Mouse (Mus musculus) forebrain, embryonic 13.5 days (tissue): ENCODE data around the gene Fkbp15. TPM values are rescaled to one million over a fixed set of nuclear protein-coding genes. Genes with fewer than 3 reads are reported as not detected.

Experiments
- ATAC-seq: fragments of 200-750 bp; cut with Nextera tagmentation; 2 replicates; pipeline ENCODE4 v1.8.0; 2017
- H3K27ac ChIP-seq: fragments of 300-500 bp; sonication (generic); 2 replicates; pipeline ENCODE4 v1.5.1; 2015; ENCODE audit warnings: inconsistent platforms, mild to moderate bottlenecking, moderate library complexity
- H3K27me3 ChIP-seq: fragments of 300-500 bp; sonication (generic); 2 replicates; pipeline ENCODE4 v1.6.1; 2015; ENCODE audit warnings: mild to moderate bottlenecking, inconsistent platforms
- H3K36me3 ChIP-seq: fragments of 300-500 bp; sonication (generic); 2 replicates; pipeline ENCODE4 v1.6.1; 2015; ENCODE audit warnings: mild to moderate bottlenecking, inconsistent platforms; ENCODE audit not compliant: poor library complexity, severe bottlenecking
- H3K4me1 ChIP-seq: fragments of 300-500 bp; sonication (generic); 2 replicates; pipeline ENCODE4 v1.6.1; 2015; ENCODE audit warnings: inconsistent platforms
- H3K4me2 ChIP-seq: fragments of 300-500 bp; sonication (generic); 2 replicates; pipeline ENCODE4 v1.6.1; 2015; ENCODE audit warnings: inconsistent platforms, mild to moderate bottlenecking, moderate library complexity
- H3K4me3 ChIP-seq: fragments of 300-500 bp; sonication (generic); 2 replicates; pipeline ENCODE4 v1.5.1; 2015; ENCODE audit warnings: mild to moderate bottlenecking, inconsistent platforms
- H3K9ac ChIP-seq: fragments of 300-500 bp; sonication (generic); 2 replicates; pipeline ENCODE4 v1.6.1; 2015; ENCODE audit warnings: mild to moderate bottlenecking, inconsistent platforms
- H3K9me3 ChIP-seq: fragments of 300-500 bp; sonication (generic); replicated peaks from 2 replicates; pipeline ENCODE4 v1.6.1; 2016; ENCODE audit warnings: inconsistent platforms
- WGBS: fragments of 180-500 bp; shearing (Covaris S2); methylation state at CpG from one replicate; pipeline ENCODE4 v1.1.7; 2015; 5-methylcytosine and 5-hydroxymethylcytosine counted together
- polyA plus RNA-seq: library from polyadenylated mRNA; unstranded; fragments of >200 nt; fragmentation: Nextera tagmentation; extraction: Ambion mirVana; gene quantifications from 2 replicates; pipeline ENCODE4 v1.2.1, GENCODE M21; 2015

Gene Fkbp15
- polyA plus RNA-seq, 1 experiment from 2014 or later = 19.7 TPM

- Histone ChIP-seq H3K36me3 (peaks cover 38% of the 10 kb centered on the region), H3K4me3 (no peak overlapping the region), H3K9ac (no peak overlapping the region), H3K27ac (no peak overlapping the region), H3K4me1 (no peaks in the 10 kb centered on the region), H3K9me3 (no peaks in the 10 kb centered on the region; the same call in 1 of the 2 replicates), H3K27me3 (no peaks in the 10 kb centered on the region), H3K4me2 (no peak overlapping the region)
- no peak for ATAC-seq
- 86% methylated on average over 4 of the region's 4 CpGs for WGBS
These were observed 14.5 kb downstream of the Fkbp15 start for GRCm38 (mm10) chr4:62345827-62346226.

DNA sequence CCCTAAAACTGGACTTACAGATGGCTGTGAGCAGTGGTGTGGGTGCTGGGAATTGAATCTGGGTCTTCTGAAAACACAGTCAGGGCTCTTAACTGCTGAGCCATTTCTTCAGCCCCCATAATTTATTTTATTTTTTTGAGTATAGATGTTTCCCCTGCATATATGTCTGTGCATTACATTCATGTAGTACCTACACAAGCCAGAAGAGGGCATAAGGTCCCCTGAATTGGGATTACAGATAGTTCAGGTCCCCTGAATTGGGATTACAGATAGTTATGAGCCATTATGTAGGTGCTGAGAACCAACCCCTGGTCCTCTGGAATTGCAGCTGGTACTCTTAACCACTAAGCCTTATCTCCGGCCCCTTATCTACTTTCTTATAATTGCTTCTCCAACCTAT, 16.3 kb downstream of the Fkbp15 start:
- Histone ChIP-seq H3K9ac (no peak overlapping the region), H3K36me3 (peaks cover 38% of the 10 kb centered on the region), H3K4me1 (no peaks in the 10 kb centered on the region), H3K4me2 (no peak overlapping the region), H3K27ac (no peak overlapping the region), H3K9me3 (no peaks in the 10 kb centered on the region; the same call in 1 of the 2 replicates), H3K27me3 (no peaks in the 10 kb centered on the region), H3K4me3 (no peak overlapping the region)
- 94% methylated on average over 1 of the region's 1 CpGs for WGBS
- no peak for ATAC-seq

DNA sequence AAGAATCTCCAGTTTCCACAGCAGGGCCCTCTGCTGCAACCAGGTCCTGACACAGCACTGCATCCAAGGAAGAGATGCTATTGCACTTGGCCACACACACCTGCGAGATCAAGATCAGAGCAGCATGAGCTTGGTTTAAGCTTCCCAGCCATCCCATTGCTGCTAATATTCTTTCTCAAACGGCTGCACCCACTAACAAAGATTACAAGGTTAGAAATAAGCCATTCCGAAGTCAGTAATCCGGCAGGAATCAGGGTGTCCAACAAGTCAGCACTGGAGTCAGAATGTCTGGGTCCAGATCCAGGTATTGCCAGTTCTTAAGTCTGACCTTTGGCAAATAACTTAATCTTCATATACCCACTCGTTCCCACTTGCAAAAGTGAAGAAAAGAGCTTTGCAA, 21.8 kb downstream of the Fkbp15 start:
- Histone ChIP-seq H3K4me3 (no peak overlapping the region), H3K4me2 (no peak overlapping the region), H3K9ac (no peak overlapping the region), H3K27me3 (no peaks in the 10 kb centered on the region), H3K4me1 (no peaks in the 10 kb centered on the region), H3K27ac (no peak overlapping the region), H3K36me3 (peaks cover 38% of the 10 kb centered on the region), H3K9me3 (no peaks in the 10 kb centered on the region)
- 91% methylated on average over 5 of the region's 5 CpGs for WGBS
- no peak for ATAC-seq

GRCm38 (mm10) chr4:62331977-62332376, 28.4 kb downstream of the Fkbp15 start:
- Histone ChIP-seq H3K9ac (no peak overlapping the region), H3K4me1 (no peaks in the 10 kb centered on the region), H3K9me3 (no peaks in the 10 kb centered on the region), H3K4me2 (no peak overlapping the region), H3K27me3 (no peaks in the 10 kb centered on the region), H3K4me3 (no peak overlapping the region), H3K36me3 (peaks cover 63% of the 10 kb centered on the region), H3K27ac (no peak overlapping the region)
- 87% methylated on average over 5 of the region's 5 CpGs for WGBS
- no peak for ATAC-seq

DNA sequence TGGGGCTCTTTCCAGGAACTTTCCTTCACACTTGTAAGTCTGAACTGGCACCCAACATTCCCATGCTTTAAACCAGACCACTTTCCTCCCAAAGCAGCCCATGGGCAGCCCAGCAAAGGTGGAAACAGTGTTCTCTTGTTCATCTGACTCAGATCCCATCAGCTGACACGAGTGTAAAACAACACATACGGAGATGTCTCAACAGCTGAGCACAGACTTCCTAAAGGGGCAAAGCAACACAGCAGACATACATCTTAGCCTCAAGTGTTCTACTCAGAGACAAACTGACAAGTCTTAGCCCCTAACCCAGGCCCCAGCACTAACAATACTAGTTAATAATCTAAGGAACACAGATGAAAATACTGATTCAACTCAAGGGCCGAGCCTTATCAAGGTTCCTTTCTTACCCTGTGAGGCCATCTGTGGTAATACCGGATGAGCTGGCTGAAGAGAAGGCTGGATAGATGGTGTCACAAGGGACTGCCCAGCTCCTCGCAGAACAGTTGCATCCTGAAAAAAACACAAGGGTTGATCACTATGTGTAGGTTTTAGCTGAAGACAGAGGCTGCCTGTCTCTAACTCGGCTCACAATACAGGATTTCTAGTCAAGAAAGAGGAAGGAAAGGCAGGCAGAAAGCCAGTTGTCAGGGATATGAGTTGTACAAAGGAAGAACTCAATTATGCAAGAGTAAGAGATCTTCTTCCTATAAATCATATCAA, 31.2 kb downstream of the Fkbp15 start:
- Histone ChIP-seq H3K27ac (no peak overlapping the region), H3K27me3 (no peaks in the 10 kb centered on the region), H3K9ac (no peak overlapping the region), H3K4me1 (no peaks in the 10 kb centered on the region), H3K36me3 (peaks cover 63% of the 10 kb centered on the region), H3K9me3 (no peaks in the 10 kb centered on the region), H3K4me2 (no peak overlapping the region), H3K4me3 (no peak overlapping the region)
- ATAC-seq = no peak
- WGBS = 89% methylated on average over 6 of the region's 6 CpGs

DNA sequence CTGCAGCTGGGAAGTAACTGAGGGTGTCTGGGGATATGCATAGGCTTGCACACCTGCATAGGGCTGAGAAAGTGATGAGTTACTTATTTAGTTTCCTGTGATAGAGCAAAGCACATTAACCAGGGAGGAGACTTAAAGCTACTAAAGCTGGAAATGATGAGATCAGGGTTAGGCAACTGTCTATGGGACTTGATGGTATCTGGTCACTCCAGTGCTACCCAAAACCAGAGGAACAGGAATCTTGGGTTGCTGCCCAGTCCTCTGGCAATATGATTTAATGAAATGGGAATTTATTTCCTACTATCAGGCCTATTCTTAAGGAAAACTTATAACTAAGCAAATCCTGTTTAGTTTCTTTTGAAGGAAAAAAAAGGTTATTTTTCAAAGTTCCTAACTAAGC, 34.2 kb downstream of the Fkbp15 start:
- Histone ChIP-seq H3K36me3 (peaks cover 76% of the 10 kb centered on the region), H3K27me3 (no peaks in the 10 kb centered on the region), H3K4me1 (no peaks in the 10 kb centered on the region), H3K4me3 (no peak overlapping the region), H3K27ac (no peak overlapping the region), H3K4me2 (no peak overlapping the region), H3K9ac (no peak overlapping the region), H3K9me3 (no peaks in the 10 kb centered on the region)
- no peak for ATAC-seq

- H3K27me3 ChIP-seq = no peaks in the 10 kb centered on the region
- WGBS = 90% methylated on average over 3 of the region's 3 CpGs
These were observed 37.7 kb downstream of the Fkbp15 start for GRCm38 (mm10) chr4:62322684-62323083.

DNA sequence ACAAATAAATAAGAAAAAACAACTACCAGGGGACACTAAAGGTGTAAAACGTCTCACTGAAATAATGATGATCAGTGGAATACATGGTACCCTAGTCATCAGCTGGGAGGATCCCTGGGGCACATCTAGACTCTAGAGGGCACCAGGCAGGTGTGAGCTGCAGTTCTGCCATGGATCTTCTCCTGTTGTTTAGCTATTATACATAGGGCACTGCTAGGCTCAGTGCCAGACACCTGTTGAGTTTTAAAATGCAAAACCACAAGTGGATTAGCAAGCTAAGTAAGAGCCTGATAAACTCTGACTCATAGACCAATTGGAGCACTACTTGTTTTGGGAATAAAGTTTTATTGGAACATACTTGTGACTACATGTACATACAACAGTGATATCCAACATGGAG, 42.1 kb downstream of the Fkbp15 start:
- Histone ChIP-seq H3K9ac (no peak overlapping the region), H3K27ac (no peak overlapping the region), H3K9me3 (no peaks in the 10 kb centered on the region), H3K27me3 (no peaks in the 10 kb centered on the region), H3K4me1 (no peaks in the 10 kb centered on the region), H3K4me3 (no peak overlapping the region), H3K4me2 (no peak overlapping the region), H3K36me3 (peaks cover 56% of the 10 kb centered on the region)
- 91% methylated on average over 1 of the region's 1 CpGs for WGBS
- ATAC-seq = no peak

More at GRCm38 (mm10) chr4:62322684-62323083, 37.7 kb downstream of the Fkbp15 start:
- peaks cover 72% of the 10 kb centered on the region for H3K36me3 ChIP-seq
- H3K9me3 ChIP-seq = no peaks in the 10 kb centered on the region
- no peak overlapping the region for H3K9ac ChIP-seq
- H3K27ac ChIP-seq = no peak overlapping the region
- H3K4me2 ChIP-seq = no peak overlapping the region
- no peak for ATAC-seq
- H3K4me3 ChIP-seq = no peak overlapping the region
- no peaks in the 10 kb centered on the region for H3K4me1 ChIP-seq

DNA sequence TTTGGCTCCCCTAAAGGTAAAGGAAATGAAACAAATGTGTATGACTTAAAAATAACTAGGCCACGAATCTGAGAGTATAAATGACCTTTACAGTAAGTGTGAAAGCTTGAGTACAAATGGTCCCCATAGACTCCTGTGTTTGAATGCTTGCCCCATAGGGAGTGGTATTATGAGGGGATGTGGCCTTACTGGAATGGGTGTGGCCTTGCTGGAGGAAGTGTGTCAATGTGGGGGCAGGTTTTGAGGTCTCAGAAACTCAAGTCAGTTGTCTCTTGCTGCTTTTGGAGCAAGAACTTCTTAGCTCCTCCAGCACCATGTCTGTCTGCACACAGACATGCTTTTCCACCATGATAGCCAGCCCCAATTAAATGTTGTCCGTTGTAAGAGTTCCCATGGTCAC, 43.9 kb downstream of the Fkbp15 start:
- peaks cover 51% of the 10 kb centered on the region for H3K36me3 ChIP-seq
- no peak for ATAC-seq

GRCm38 (mm10) chr4:62314516-62314915, 45.8 kb downstream of the Fkbp15 start:
- Histone ChIP-seq H3K9ac (no peak overlapping the region), H3K4me3 (no peak overlapping the region), H3K36me3 (peaks cover 42% of the 10 kb centered on the region), H3K27ac (no peak overlapping the region), H3K27me3 (no peaks in the 10 kb centered on the region), H3K4me1 (no peaks in the 10 kb centered on the region), H3K9me3 (no peaks in the 10 kb centered on the region), H3K4me2 (no peak overlapping the region)
- 83% methylated on average over 3 of the region's 3 CpGs for WGBS
- ATAC-seq = no peak

More for the DNA sequence above, 43.9 kb downstream of the Fkbp15 start:
- no peak overlapping the region for H3K9ac ChIP-seq
- H3K27ac ChIP-seq = no peak overlapping the region
- 89% methylated on average over 2 of the region's 2 CpGs for whole genome bisulfite sequencing
- no peak overlapping the region for H3K4me2 ChIP-seq
- no peak overlapping the region for H3K4me3 ChIP-seq
- H3K27me3 ChIP-seq = no peaks in the 10 kb centered on the region
- H3K4me1 ChIP-seq = no peaks in the 10 kb centered on the region
- H3K9me3 ChIP-seq = no peaks in the 10 kb centered on the region

DNA sequence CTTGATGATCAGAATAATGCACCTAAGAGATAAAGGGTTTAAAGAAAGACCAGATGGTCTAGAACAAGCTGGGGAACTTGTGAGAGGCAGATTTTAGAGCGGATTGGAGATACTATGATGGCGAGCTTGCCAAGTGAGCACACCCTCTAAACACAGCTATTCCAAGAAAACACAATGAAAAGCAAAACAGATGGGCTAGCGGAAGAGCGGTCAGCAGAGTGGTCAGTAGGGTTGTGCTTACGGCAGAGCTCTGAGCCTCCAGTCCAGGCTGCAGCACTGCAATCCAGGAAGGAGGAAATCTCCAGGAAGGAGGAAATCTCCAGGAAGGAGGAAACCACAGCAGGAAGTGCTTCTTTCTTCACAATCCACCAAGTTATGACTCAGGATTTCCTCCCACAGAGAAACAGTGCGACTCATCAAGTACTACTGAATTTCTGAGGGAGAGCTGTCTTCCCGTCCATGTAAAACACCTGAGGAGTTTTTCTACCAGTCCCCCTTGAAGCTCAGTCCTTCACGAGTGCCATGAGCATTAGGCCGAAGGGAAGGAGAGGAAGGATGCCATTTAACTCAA, 46.6 kb downstream of the Fkbp15 start:
- Histone ChIP-seq H3K9me3 (no peaks in the 10 kb centered on the region), H3K9ac (no peak overlapping the region), H3K4me1 (no peaks in the 10 kb centered on the region), H3K27me3 (no peaks in the 10 kb centered on the region), H3K4me3 (no peak overlapping the region), H3K4me2 (no peak overlapping the region), H3K36me3 (peaks cover 37% of the 10 kb centered on the region), H3K27ac (no peak overlapping the region)
- WGBS = 91% methylated on average over 9 of the region's 9 CpGs
- no peak for ATAC-seq

- no peaks in the 10 kb centered on the region for H3K4me1 ChIP-seq
- H3K9me3 ChIP-seq = no peaks in the 10 kb centered on the region
- ATAC-seq = no peak
- no peak overlapping the region for H3K4me2 ChIP-seq
- H3K4me3 ChIP-seq = no peak overlapping the region
- no peak overlapping the region for H3K9ac ChIP-seq
- 94% methylated on average over 2 of the region's 2 CpGs for WGBS
- H3K27ac ChIP-seq = no peak overlapping the region
- H3K27me3 ChIP-seq = no peaks in the 10 kb centered on the region
- peaks cover 40% of the 10 kb centered on the region for H3K36me3 ChIP-seq
These were observed 47.5 kb downstream of the Fkbp15 start for GRCm38 (mm10) chr4:62312821-62313220.

GRCm38 (mm10) chr4:62308406-62308805, 51.9 kb downstream of the Fkbp15 start:
- Histone ChIP-seq H3K27me3 (no peaks in the 10 kb centered on the region), H3K4me1 (no peaks in the 10 kb centered on the region), H3K4me3 (no peak overlapping the region), H3K36me3 (peaks cover 55% of the 10 kb centered on the region), H3K4me2 (no peak overlapping the region), H3K27ac (no peak overlapping the region), H3K9me3 (no peaks in the 10 kb centered on the region), H3K9ac (no peak overlapping the region)
- no peak for ATAC-seq
